ENCODE assay signal across 10 mouse cellular contexts in the genomic region with DNA sequence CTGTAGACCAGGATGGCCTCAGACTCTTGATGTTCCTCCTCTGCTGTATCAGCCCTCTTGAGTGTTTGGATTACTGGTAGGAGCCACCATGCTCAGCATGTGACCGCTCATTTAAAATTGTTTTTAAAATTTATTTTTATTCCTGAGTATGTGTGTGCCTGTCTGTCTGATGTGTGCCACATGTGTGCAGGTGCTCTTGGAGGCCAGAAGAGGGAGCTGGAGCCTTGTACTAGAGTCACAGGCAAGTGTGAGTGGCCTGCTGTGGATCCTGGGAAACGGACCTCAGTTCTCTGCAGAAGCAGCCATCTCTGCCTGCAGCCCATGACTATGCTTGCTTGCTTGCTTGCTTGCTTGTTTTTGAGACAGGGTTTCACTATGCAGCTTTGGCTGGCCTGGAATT. TPM values are rescaled to one million over a fixed set of nuclear protein-coding genes. Genes with fewer than 3 reads are reported as not detected.
A peak's percentile ranks its signal among the peaks of the same experiment; 100 is the strongest.
DNase-seq lines count a peak whose midpoint lies in the region; ATAC-seq and TF ChIP-seq lines count a peak whose summit lies in the region.
"Had no signal": no experiment of that assay in that cellular context is flagged by ENCODE, and none has a peak within 500 bp of the region (broad histone marks: within the 10 kb centered on the region; RNA-seq: fewer than 3 reads in every experiment).

No protein-coding gene starts in this region.

- H3K27ac ChIP-seq in liver, adult 2 months (replicated peaks; ENCODE audit: insufficient read depth, low read depth, low read length), result no peak overlapping the region
- no peak overlapping the region for H3K27ac ChIP-seq in ES-E14 (ENCODE audit: insufficient read depth, low read depth, low read length, poor library complexity, severe bottlenecking)
- H3K27ac ChIP-seq: embryonic facial prominence, embryonic 15.5 days; lung, embryonic 15.5 days had no signal

- ATAC-seq in erythroblast, adult 5-6 weeks (replicated peaks; ENCODE audit: low FRiP score, poor library complexity, severe bottlenecking), result no peak

- H3K4me1 ChIP-seq in liver, adult 2 months (ENCODE audit: control insufficient read depth, insufficient read depth, low read length), result no peaks in the 10 kb centered on the region
- H3K4me1 ChIP-seq in ES-E14 (ENCODE audit: control insufficient read depth in 2 of 2, insufficient read depth in 2 of 2, low read length in 2 of 2, poor library complexity in 1 of 2), result peaks cover 3 to 7% of the 10 kb centered on the region in 2 experiments; a peak in 3 of 4 replicates

- no peak for TF ChIP-seq POLR2A in liver, adult 2 months (IDR thresholded peaks at IDR 0.05; ENCODE audit: extremely low read depth, insufficient read depth, low read length)

- 95% methylated on average over 2 of the region's 2 CpGs for WGBS in liver, adult 2 months

- peak; percentile 12; the same call in 1 of the 2 replicates for TF ChIP-seq CTCF in liver, adult 2 months (IDR thresholded peaks at IDR 0.05; ENCODE audit: low read depth, low read length)

- DNase-seq in liver, adult 2 months (ENCODE audit: extremely low read depth, low read depth, low spot score), result no peak
- DNase-seq in liver (no peak), ES-E14 (ENCODE audit: low read depth, low spot score) (peak; percentile 55), adipocyte (ENCODE audit: low spot score) (no peak)
- DNase-seq in CD4-positive helper T cell, adult 2 months (ENCODE audit: low read depth, low spot score), result peak; percentile 35
- peak; percentile 64 for DNase-seq in induced T-regulatory cell, adult 2 months (ENCODE audit: low read depth)

- H3K36me3 ChIP-seq in liver, adult 2 months (ENCODE audit: control insufficient read depth, insufficient read depth, low read length), result no peaks in the 10 kb centered on the region
- H3K36me3 ChIP-seq in ES-E14 (ENCODE audit: control insufficient read depth, insufficient read depth, low read length, poor library complexity, severe bottlenecking), result no peaks in the 10 kb centered on the region
- H3K36me3 ChIP-seq: embryonic facial prominence, embryonic 15.5 days; lung, embryonic 15.5 days had no signal

- H3K27me3 ChIP-seq in liver, adult 2 months (ENCODE audit: control insufficient read depth, insufficient read depth, low read length), result no peaks in the 10 kb centered on the region
- H3K27me3 ChIP-seq: embryonic facial prominence, embryonic 15.5 days; lung, embryonic 15.5 days had no signal

- H3K79me2 ChIP-seq in liver, adult 2 months (ENCODE audit: control insufficient read depth, insufficient read depth, low read length), result no peaks in the 10 kb centered on the region

- H3K9me3 ChIP-seq in ES-E14 (ENCODE audit: control insufficient read depth, insufficient read depth, low read depth, low read length), result no peaks in the 10 kb centered on the region
- H3K9me3 ChIP-seq: embryonic facial prominence, embryonic 15.5 days; lung, embryonic 15.5 days had no signal

- no peak overlapping the region for H3K4me3 ChIP-seq in liver, adult 2 months (ENCODE audit: insufficient read depth, low read depth, low read length)
- no peak overlapping the region for H3K4me3 ChIP-seq in ES-E14 (ENCODE audit: insufficient read depth in 1 of 2, low read depth in 1 of 2, low read length in 2 of 2, poor library complexity in 1 of 2, severe bottlenecking in 1 of 2)
- H3K4me3 ChIP-seq: embryonic facial prominence, embryonic 15.5 days; lung, embryonic 15.5 days; myocyte had no signal

- in situ Hi-C loops in ES-E14 (cut with MboI; ENCODE audit: low sequenced_read_pairs in 2 of 2, unreplicated experiment in 2 of 2), result loop anchor here (10.0 to 25.0 kb wide), 2 partner anchors 588 to 596 kb away; no protein-coding TSS in a partner anchor

- H3K9ac ChIP-seq in liver, adult 2 months (ENCODE audit: low read depth, low read length), result no peak overlapping the region
- H3K9ac ChIP-seq in ES-E14 (ENCODE audit: insufficient read depth, low read depth, low read length, poor library complexity, severe bottlenecking), result no peak overlapping the region
- H3K9ac ChIP-seq: embryonic facial prominence, embryonic 15.5 days; lung, embryonic 15.5 days had no signal

TF ChIP-seq in ES-E14, 5 proteins besides CTCF, POLR2A, EP300 and RAD21:
- TF ChIP-seq ZC3H11A (IDR thresholded peaks at IDR 0.05; ENCODE audit: borderline replicate concordance, low read depth, low read length), result peak; percentile 81; the same call in 1 of the 2 replicates
- no peak for TF ChIP-seq MAFK (IDR thresholded peaks at IDR 0.05; ENCODE audit: insufficient read depth, low read depth, low read length)

RNA-seq across cellular contexts. Expression of gene Mrpl33, which starts 2.4 kb away (rescaled TPM):
- 60.8 and 65.1 TPM in 2 replicates for total RNA-seq in liver, adult 2 months (2014; rRNA removed)
- 8.6 and 11.5 TPM in 2 replicates for polyA plus RNA-seq in liver, adult 2 months (2012; rRNA removed)
- 170 and 172 TPM in 2 replicates for total RNA-seq in ES-E14 (2012; rRNA removed)
- 101 TPM in 2 replicates for total RNA-seq in erythroblast, adult 5-6 weeks (2015; ENCODE audit: low replicate concordance)
- 42.5 and 55.5 TPM in 2 replicates for total RNA-seq in erythroblast, adult 5-6 weeks (2017; ENCODE audit: low replicate concordance)

Comparison
In these comparisons a context has a peak if more than half of its experiments do, and no peak if none do; other contexts are left out.
1. DNase-seq: peak in CD4-positive helper T cell, adult 2 months (single experiment), ES-E14 (single experiment) and induced T-regulatory cell, adult 2 months (single experiment); none in liver, adult 2 months (single experiment), liver (single experiment) and adipocyte (single experiment).